Mouse (Mus musculus) c-Kit-positive CD71-positive TER-119-negative erythroid progenitor cells, embryonic 14.5 days (primary cell): ENCODE measurements around the gene Mia.

Experiments
- DNase-seq: peaks from one replicate; pipeline ENCODE4 v3.0.0-alpha.2; 2013; ENCODE audit warnings: low read depth

Mia gene

DNA sequence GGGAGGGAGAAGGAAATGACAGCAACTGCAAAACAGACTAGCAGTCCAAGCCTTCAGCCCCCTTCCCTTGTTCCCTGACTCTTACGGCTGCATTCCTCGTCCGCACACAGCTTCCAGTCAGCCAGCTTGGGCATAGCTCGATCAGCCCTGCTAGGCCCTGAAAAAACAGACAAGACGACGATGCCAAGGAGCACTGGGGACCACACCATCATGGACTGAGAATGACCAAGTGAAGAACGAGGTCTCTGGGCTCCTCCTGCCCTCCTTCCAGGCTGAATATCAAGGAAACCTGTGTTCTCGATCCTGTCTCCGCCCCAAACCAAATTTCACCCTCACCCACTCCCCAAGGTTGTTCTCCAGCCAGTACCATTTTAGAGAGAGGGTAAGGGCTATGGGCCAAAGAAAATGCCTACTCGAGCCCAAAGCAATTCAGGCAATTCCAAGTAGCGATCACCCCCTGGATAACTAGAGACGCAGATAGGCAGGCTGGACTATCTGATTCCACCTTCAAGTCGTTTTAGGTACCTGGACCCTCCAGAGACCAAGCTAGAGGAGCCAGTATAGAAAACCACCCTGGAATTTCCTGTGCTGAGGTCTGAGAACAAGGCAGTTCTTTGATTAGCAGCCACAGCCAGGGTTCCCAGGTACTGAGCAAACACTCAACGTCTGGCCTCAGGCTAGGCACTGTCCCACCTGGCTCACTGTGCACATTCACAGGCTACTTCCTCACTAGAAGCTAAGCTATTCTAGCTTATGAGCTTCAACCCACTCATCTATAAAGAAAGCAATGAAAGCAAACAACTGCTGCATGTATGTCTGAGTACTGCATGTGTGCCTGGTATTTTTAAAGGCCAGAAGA lies at the start of gene Mia, which contains the start of gene Gm21983:
Gene Mia, minus strand, starts transcription at position 321 of the 859 bp plus-strand sequence.
Gene Gm21983, minus strand, starts transcription at position 250 of the 859 bp plus-strand sequence.
- DNase-seq: no peak

DNA sequence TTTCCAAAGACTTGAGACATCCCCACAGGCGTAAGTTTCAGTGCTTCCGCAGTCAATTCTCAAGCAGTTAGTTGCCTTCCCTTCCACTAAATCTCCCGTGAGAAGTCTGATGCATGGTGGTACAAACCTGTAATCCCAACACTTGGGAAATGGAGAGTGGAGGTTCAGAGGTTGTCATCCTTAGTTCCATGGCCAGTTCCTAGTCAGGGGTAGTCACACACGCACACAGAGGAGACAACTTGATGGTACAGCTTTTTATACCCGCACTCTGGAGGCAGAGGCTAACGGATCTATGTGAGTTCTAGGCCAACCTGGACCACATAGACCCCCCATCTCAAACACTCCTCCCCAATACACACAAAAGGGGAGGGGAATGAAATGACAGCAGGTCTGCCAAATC lies 47.9 kb upstream of the Mia start:
- DNase-seq: no peak

DNA sequence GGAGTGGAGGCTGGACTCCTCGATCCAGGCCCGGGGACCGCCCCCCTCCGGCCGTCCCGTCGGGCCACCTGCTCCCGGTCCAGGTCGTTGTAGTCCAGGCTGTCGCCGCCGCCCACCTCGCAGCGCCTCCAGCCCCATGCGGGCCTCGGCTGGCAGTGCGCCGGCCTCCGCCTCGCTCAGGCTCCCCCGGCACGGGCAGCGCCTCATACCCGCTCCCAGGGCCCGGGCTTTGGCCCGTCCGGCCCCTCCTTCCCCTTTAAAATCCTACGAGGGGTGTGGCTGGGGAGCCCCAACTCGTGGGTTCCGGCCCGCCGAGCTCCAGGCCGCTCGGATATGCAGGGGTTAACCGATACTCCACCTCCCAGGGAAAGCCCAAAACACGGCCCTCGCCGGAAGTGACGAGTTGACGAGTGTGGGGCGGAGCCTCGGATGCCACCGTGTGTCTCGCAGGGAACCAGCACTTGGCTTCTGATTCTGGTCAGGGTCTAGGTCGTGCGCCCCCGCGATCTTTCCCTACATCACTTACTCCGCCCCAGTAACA lies 47.4 kb upstream of the Mia start, which contains the start of gene Itpkc:
Gene Itpkc, minus strand, starts transcription at position 381 of the 541 bp plus-strand sequence.
- DNase-seq: peak; percentile 94

DNA sequence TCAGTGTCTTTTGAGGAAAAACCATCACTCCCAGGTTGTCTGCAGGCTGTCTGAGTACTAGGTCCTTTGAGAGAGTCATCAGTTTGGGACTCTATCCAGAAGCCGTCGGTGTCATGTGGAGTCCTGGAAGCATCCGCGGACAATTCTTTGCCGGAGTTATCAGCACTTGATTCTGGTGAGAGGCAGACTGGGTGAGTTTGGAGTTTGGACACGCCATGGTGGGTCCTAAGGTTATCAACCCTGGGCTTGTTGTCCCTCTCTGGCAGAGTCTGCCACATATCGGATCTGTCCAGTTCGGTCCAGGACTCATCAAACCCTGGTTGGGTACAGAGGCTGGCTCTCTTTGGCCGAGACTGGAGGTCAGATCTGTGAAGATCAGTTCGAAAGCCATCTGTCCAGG lies 46.7 kb upstream of the Mia start:
- DNase-seq: no peak

DNA sequence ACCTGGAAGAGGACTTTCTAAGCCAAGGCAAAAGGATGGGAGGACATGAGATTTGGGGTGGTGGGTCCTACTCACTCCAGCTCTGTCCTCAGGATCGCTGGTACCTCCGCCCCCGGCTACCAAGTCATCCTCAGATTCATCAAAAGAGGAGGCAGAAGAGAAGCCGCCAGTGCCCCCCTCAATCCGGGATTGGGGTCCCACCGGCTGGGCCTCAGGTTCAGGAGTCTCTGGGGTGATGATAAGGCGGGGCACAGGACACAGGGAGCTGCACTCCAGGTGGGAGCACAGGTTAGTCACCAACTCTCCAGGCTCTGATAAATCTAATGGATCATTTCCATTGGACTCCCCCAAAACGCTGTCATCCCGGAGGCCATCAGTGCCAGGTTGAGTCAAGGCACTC lies 46.3 kb upstream of the Mia start:
- no peak for DNase-seq

DNA sequence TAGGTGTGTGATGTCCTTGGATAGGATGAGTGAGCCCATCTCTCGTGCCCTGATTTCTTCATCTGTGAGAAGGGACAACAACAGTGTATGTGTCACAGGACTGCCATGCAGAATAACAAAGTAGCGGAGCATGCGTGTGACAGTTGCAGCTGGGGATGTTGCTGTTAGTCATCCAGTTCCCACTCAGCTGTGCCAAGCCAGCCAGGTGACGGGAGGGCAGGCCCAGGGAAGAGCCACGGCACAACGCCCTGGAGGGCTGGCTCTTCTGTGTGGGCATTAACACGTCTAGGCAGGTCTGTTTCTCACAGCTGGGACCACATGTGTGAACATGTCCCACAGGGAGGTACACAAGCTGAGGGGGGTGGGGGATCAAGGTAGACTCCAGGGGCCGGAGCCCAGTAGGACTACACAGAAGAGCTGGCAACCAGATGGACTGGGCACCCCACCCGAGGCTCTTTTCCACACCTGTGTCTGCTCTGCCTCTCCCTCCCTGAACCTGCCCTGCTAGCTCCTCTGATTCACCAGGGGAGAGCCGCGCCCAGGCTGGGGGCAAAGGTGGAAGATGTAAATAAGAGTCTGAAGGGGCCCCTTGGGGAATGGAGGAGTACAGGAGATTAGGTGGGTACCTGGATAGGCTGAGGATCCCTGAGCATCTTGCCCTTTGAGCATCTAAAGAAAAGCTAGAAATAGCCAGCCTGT lies 44.1 kb upstream of the Mia start:
- no peak for DNase-seq

DNA sequence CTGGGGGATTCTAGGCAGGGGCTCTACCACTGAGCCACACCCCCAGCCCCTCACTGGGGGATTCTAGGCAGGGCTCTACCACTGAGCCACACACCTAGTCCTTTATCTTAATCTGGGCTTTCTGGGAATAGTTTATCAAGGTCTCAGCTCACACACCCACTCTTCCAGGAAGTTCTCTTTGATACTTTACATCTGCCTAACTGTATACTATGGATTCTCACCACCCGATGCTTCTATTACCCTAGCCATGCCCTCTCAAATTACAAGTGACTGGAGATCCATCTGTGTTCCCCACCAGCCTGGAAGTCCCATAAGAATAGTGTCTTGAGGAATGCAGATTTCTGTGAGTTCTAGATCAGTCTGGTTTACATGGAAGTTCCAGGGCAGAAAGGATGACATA lies 41.6 kb upstream of the Mia start:
- peak; percentile 48 for DNase-seq

DNA sequence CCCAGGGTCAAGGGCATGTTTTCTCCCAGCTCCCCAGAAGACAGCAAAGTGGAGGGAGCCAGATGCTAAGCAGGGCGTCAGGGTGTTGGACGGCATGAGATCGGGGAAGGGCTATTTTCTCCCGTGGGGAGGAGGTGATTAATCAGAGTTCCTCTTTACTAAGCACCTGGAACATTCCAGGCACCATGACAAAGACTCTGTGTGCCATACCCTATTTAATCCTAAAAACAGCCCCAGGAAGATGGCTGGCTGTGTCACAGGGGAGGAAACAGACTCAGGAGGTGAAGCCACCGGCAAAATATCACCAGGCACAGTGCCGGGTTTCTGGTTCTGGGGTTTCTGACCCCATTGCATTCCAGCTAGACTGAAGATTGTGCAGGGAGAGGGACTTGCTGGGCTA lies 41.0 kb upstream of the Mia start:
- DNase-seq: no peak

DNA sequence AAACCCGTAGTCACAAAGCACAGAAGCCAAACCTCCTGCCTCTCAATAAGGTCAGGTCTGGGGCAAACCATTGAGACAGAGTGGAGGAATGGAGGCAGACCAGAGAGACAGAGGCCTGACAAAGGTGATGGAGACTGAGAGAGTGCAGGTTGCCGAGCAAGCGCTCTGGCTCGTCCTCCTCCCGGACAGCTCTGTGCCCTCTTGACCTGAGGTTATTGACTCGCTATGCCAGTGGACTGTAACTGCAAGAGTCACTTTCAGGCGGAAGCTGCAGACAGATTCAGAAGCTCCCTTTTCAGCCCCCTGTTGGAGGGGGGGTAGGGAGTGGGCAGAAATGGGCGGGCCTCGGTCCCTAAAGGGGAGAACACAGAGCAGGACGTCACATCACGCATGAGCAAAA lies 39.0 kb upstream of the Mia start:
- DNase-seq: no peak

DNA sequence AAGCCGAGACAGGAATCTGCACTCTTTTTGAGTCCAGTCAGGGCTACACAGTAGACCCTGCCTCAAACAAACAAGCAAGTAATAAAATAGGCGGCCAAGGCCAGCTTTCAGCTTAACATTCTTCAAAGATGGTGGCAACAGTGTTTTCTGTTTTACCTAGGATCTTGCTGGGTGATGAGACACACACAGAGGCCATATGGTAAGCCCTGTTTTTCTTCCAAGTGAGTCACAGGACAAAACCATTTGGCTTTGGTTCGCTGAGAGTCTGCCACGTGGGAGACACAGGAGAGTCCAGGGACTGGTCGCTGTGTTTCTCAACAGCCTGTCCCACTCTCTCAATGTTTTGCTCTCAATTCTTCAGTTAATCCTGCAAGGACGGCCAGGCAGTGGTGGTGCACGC lies 37.6 kb upstream of the Mia start:
- DNase-seq: no peak

DNA sequence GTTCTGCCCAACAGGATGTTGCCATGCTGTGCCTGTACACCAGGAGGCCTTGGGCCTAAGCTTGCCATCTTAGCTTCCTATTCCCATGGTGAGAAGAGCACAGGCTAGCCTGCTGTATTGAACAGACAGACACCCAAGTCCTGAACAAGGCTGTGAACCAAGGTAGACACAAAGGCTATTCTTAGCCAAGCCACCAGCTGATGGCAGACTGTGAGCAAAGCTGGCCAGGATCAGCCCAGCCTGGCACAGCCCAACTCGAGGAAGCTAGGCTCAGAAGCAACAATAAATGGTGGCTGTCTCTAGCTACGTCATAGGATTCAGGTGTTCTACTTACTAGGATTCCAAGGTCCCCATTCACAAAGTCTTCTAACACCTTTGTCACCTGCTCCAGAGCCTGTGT lies 31.7 kb upstream of the Mia start:
- no peak for DNase-seq

DNA sequence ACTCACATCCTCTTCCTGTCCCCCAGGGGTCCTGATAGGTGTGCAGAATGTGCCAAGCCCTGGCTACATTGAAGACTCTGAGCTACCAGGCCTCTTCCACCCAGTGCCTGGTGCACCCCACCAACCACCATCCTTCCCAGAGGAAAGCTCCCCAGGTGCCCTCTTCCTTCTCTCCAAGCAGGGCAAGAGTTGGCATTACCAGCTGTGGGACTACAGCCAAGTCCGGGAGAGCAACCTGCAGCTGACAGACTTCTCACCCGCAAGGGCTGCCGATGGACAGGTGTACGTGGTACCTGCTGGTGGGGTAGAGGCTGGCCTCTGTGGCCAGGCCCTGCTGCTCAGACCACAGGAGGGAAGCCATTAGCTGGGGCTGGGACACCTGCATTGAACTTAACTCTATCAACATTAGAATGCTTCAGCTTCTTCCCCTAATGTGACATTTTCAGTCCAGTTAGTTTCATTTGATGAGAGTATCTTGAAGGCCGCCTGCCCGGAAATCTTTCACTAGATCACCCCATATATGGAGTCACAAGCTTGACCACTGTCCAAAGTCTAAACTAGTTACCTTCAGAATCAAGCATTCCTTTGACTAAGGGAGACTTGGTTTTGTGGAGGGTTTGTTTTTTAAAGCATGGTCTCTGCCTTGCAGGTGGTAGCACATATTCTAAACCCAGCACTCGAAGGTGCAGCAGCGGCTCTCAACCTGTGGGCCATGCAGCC lies 22.9 kb upstream of the Mia start:
- no peak for DNase-seq

DNA sequence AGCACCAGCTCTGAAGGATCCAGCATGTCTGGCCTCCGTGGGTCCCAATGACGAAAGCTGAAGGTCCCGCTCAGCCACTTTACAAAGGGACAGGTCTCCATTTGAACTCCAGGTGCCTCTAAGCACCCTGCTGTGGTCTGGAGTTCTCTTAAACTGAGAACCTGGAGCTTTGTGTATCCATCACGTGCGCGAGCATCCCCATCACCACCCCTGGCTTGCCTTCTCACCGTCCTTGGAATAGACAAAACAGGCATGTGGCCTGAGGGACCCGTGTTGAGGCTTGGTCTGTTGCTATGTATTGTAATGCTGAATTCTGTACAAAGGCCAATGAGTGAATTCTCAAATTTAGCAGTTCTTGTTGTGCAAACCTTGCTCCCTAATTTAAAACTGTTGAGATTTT lies 17.8 kb upstream of the Mia start:
- DNase-seq: no peak

DNA sequence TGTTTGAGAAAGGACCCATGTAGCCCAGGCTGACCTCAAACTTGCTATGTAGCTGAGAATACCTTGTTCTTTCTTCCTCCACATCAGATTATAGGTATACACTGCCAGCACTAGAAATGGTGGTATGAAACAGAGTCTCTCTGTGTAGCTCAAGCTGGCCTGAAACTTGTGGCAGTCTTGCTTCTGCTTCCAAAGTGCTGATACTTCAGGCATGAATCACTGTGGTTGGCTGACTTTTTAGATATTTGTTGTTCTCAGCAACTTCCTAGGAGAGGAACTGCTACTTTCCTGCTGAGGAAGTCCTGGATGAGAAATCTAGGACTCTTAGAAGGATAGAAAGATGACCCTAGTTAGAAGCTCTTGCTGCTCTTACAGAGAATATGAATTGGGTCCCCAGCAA lies 17.4 kb upstream of the Mia start:
- DNase-seq: no peak

DNA sequence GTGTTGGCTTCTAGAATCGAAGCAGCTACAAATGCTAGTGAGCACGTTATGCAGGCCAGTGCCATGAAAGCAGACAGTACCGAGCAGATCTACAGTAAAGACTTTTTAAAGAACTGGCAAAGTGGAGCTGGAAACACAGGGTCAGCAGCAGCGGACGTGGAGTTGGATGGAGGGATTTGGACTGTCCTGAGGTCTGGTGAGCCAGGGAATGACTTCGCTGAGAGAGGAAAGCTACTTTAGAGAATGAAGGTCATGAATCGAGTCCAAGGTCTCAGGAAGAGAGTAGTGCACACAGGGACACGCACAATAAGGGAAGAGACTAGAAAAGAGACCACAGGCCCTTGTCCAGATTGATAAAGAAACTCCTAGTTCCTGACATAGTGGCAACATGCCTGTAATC lies 16.7 kb upstream of the Mia start:
- no peak for DNase-seq

DNA sequence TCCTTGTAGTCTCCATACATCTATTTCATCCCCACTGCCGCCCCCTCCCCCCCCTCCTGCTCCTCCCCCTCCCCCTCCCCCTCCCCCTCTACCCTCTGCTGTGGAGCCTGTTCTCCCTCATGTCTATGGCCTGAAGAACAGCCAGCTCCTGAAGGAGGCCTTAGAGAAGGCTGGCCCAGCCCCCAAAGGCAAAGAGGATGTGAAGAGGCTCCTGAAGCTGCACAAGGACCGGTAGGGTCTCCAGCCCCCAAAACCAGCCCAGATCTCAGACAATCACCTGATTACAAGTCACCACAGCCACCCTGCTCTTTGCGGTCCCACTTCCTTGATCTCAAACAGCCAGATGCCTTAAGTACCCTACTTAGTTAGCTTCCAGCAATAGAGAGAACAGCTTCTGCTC lies 16.2 kb upstream of the Mia start:
- no peak for DNase-seq

DNA sequence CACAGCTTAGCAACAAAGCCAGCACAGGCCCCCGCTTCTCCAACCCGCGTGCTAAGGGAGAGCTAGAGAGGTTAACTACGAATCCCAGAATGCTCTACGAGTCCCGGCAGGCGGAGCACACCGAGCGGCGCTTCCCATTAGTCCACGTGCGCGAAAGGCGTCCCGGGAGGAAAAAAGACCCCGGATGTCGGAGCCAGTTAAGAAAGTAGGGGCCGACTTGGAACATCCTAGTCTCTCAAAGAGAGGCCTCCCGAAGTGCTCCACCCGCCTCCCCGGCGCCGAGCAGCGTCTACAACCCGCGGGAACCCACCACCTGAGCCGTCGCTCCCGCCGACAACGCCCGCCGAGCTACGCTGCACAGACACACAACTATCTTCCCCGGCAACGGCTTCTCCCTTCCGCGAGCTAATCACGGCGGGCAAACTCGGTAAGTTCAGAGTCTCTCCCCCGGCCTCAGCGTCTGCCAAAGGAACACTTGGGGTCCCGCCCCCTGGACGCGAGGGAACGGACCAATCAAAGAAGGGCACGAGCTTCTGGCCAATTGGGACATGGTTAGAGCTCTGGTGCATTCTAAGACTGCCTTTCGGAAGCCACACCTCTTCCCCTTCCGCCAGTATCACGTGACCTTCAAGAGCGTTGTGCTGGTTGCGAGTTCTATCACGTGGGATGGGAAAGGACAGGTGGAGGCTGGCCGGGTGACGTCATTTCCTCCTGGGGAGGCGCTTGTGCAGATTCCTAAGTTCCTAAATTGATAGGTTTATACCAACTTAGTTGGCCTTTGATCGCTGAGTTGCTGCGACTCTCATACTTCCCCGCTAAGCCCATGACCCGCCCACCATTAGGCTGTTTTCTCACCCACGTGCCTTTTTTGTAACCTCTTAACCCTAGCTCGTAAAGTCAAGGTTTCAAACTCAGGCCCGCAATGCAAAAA lies 15.0 kb upstream of the Mia start, which contains the start of the genes BC024978 and Snrpa:
Gene BC024978, plus strand, starts transcription at position 101 of the 931 bp plus-strand sequence.
Gene Snrpa, minus strand, starts transcription at position 591 of the 931 bp plus-strand sequence.
- peak; percentile 99 for DNase-seq

DNA sequence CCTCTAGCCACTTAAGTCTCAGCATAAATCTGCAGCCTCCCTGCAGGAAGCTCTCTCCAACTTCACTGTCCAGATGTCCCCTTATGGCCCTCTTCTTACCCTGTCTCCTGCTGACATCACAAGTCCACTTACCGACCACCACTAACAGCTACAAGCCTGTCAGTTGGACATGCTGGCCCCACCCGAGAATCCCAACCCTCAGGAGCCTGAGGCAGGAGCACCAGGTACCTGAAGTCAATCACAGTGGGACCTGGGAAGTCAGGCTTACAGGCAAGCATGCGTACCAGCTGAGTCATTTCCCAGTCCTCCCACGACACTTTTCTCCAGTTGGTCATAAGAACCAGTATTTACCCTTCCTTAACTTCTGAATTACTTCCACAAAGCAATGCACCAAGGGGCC lies 12.8 kb upstream of the Mia start:
- no peak for DNase-seq

DNA sequence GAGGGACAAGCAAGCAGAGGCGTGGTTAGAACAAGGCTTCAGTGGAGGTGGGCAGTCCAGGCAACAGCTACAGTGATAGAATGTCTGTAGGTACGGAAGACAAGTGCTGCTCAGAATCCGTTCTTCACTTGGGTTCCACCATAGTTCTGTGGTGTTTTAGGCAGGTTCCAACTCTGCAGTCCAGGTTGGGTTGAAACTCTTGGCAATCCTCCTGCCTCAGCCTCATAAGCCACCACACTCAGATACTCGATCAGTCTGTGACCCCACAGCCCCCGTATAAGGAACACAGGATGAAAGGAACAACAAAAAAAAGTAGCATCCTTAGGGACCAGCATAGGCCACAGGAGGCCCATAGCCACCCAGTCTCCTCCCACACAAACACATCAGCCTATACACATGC lies 11.5 kb upstream of the Mia start:
- no peak for DNase-seq

DNA sequence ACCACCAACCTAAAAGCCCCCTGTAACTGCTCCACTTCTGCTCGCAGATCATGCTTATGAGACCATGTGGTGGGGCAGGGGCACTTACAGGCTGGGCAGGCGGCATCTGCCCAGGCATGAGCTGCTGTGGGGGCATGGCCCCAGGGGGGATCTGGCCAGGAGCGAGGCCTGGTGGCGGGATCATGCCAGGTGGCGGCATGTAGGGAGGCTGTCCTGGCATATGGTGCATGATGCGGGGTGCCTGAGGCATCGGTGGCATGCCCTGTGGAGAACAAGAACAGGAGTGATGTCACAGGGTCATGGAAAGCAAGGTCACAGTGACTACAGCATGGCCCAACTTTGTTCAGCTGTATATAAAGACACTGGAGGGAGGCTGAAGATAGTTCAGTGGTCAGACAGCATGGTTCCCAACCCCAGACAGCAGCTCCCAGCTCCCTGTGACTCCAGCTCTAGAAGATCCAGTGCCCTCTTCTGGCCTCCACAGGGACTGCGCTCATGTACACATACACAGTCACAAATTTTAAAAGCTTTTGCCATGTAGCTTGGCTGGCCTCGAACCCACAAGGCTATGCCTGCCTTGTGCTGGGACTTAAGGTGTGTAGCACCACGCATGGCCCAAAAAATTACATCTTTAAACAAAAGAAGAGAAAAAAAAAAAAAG lies 8.4 kb upstream of the Mia start:
- DNase-seq: no peak

DNA sequence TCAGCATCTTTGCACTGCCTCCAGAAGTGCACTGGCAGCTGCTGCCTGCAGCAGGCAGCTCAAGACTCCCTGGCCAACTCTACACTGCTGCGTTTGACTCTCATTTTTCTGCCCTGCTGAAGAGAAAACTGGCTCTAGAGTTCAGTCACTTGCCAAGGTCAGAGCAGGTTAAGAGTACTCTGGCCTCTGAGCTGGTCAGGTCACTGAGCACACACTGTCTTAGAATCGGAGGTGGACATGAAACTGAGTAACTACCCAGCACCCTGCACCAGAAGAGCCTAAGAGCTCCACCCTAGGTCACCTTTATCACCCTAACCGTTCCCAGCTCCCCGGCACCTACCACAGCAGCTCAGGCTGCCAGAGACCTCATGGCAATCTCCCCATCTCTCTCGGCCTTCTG lies 5.0 kb upstream of the Mia start:
- DNase-seq: no peak
